Mouse (Mus musculus) layer of hippocampus, postnatal 36 days (tissue): Measurements from ENCODE around the gene Slc23a2. TPM values are rescaled to one million over a fixed set of nuclear protein-coding genes. Genes with fewer than 3 reads are reported as not detected.

Experiments
- DNase-seq, 2 experiments: peaks; one replicate each; pipeline ENCODE4 v3.0.0; 2022
- total RNA-seq, 2 experiments: library from RNA; stranded (reverse); gene quantifications; 2 replicates each; pipeline ENCODE4 v1.2.3; 2021

Gene Slc23a2
- total RNA-seq, 2 experiments from 2014 or later = 94.4 to 98.1 TPM

DNA sequence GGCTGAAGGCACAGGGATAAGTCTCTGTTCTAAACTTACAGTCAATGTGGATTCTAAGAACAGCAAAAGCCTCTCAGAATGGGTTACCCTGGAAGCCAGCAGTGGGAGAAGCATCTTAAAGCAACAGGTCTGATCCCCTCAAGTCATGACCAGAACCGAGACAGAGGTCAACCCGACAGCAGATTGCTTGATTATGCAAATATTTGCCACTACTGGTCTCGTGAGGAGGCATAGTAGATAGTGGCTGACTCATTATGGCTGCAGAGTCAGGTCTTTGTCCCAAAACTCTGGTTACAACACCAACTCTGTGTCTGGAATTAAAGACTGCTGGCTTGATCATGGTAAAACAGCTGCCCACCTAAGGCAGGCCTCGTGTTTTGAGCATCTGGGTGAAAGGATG lies 126.8 kb downstream of the Slc23a2 start:
- DNase-seq = no peak

DNA sequence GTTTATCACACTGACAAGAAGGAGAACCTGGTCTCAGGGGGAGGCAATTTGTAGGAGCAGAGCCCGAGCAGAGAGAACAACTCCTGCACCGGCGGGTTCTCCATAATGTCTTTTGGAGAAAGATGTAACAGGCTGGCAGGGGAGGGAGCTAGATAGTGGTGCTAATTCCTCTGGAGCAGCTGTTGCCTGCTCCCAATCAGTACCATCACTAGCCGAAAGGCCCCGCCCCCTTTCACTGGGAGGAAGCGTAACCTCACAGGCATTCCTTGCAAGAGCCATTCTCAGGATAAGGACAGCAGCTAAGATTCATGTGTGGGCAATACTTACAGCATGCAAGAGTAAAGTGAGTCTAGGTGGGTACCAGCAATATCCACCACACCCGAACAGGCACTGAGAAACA lies 127.3 kb downstream of the Slc23a2 start:
- DNase-seq = no peak

DNA sequence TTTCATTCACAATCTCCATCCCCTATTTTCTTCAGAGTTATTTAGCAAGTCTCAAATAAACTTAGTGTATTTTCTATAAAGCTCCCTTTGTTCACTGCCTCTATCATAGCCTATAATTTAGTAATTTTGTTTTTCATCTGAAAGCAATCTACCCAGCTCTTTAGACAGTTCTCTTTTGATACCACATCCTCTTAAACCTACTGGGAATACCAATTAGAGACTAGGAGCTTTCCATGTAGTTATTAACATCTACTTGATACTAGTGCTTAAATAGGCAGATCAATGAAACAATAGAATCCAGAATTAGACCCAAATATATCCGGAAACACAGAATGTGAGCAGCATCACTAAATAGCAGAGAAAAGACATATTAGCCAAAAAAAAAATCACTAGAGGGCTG lies 128.9 kb downstream of the Slc23a2 start:
- DNase-seq = no peak

DNA sequence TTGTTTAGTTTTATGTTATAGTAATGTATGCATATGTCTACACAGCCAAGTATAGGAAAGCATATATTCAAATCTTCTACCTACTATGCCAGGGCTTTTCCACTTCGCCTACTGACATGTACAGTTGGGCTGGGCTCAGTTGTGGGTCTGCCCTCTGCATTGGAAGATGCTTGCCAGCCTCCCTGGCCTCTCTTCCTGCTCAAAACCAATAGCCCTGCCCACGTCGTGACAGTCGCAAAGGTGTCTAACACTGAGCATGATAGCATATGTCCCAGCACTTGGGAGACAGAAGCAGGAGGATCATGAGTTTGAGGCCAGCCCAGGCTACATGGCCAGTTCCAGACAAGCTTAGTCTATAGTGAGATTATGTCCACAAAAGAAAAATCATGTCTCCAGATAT lies 131.8 kb downstream of the Slc23a2 start:
- DNase-seq = no peak

DNA sequence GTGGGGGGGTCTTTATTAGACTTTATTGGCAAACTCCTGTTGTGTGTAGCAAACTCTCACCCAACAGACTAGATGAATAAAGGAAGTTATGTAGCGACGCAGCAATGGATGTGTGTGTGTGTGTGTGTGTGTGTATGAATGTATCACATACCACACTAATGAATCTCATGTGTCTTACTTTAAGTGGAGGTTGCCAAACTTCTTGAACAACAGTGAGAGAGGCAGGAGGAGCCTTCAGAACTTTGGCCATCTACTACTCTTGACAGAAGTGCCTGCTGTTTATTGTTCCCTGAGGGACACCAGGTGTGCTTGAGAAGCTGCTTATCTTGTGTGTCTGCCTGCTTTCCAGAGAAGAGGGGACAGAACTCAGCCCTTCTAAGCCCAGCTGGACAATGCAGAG lies 134.1 kb downstream of the Slc23a2 start:
- DNase-seq = no peak

DNA sequence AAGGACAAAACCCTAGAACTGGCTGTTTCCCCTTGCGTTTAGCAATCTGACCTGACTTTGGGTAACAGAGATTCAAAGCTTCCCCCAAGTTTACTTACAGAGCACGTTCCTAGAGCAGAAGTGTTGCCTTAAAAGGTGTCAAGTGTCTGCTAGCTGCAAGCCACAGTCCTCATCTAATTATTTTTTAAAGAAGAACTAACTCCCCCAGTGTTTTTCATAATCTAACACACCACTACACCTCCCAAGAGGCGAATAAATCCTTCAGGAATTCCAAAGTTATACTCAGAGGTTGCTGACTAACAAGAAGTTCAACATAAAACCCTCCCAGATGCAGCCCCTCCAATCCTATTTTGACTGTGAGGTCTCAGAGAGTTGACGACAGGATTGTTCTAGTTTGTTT lies 136.7 kb downstream of the Slc23a2 start:
- DNase-seq = no peak

DNA sequence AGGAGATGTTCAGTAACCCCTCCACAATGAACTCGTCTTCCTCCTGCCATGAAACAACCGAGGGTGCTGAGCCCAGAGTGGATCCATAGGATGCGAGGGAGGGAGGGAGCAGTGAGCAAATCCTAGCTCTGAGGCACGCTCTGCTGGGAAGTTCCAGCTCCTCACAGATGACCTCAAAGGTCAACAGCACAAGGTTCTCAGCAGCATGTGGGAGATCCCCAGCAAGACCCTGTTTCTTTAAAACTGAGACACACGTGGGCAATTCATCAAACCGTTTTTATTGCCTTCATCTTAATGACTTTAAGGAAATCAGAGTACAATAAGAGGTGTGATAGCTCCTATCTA lies 137.5 kb downstream of the Slc23a2 start:
- DNase-seq = no peak

DNA sequence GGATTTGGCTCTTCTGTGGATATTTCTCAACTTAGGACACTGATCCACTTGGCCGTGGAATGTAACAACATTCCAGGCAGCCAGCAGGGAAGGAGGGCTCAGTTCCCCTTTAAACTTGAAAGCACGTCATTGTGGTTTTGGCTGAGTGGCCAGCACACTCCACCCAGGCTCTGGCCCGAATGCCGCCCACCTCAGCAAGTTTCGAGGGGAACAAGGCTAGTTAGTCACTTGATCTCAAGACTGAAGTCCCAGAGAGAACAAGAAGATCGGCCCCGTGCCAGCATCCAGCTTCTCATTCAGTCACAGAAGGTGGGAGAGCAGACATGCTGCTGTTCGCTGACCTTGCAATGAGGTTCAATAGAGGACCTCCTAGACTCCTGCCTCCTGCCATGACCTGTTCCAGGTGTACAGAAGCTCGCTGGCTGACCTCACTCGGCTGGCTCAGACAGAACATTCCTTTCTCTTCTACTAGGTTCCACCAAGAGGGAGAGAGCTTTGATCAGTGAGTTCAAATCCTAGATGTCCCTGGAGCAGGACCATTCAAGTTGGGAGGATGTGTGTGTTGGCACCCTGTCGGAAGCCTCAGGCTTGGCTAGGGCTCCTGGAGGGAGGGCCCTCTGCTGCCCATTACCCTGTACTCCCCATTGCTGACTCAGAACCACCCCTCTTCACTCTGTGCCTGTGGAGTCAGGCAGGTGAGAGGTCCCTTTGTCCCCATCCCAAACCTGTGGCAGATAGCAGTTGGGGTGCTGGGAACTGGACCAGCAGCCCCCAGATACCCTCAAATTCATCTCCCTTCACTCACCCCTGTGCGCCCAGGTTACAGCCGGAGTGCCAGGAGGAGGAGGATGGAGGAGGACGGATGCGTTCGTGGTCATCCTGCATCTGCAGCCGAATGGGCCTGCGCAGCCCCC lies 138.1 kb downstream of the Slc23a2 start:
- no peak for DNase-seq

DNA sequence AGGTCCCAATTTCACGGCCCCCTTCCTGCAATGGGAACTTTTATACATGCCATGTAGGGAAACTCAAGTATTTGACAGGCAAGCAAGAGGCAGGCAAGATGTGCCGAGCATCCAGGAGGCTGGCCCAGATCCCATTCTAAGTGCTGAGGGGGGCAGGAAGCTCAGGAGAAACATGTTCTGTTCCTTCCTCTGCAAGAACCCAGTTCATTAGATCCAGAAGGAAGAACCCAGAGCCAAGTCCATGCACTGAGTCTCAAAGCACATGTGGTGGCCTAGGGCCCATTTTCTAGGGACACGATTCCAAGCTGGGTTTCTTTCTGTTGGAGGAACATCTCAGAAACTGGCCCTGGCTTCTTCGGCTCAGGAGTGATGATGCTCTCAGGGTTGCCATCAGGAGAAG lies 139.5 kb downstream of the Slc23a2 start:
- no peak for DNase-seq

DNA sequence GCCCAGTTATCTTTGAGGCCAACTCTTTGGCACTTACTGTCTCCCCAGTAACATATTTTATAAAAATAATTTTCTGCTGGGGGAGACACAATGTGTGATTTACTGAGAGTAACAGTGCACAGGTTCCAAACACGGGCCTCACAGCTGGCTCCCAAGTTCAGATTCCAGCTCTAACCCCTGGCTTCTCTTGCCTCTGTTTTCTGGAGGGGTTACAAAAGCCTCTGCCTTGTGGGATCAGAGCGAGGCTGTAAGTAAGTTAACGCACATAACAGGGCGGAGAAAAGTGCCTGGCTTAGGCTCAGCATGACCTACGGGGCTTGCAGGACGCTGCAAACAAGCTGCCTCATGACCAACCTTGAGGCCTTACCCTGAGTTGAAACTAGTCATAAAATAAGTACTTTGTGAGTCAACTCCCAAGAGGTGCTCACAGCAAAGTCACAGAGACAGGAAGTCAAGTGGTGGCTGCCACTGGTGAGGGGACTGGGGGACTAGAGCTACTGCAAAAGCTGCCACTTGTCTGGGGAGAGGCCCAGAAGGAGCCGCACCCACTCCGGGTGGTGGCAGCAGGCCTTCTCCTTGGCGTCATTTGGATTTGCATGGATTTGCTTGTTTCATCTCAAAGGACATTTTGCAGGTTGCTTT lies 140.3 kb downstream of the Slc23a2 start:
- no peak for DNase-seq

DNA sequence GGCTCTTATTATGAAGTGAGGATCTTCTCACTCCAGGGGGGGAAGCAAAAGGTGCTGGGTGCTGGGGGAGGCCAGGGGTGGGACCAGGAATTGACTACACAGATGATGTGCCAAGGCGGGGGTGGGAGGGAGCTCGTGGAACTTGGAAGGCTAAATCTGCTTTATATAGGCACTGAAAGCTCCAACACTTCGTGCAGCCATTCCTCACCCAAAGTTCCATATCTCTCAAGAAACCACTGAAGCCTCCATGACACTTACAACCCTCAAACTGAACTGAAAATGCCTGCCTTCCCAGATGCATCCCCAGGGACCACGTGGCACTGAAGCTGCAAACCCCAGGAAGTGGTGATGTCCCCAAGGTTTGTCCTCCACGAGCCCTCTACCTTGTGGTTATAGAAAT lies 141.0 kb downstream of the Slc23a2 start:
- DNase-seq = no peak

Other genes starting within 250 kb of the Slc23a2 start
- gene Prnp, start 235.2 kb downstream of the Slc23a2 start, total RNA-seq = 100 to 1,000 TPM; 922 to 985 TPM
- not detected for gene Prn, start 235.2 kb downstream of the Slc23a2 start, total RNA-seq
- under 1 TPM; 0.13 to 0.25 TPM for gene Prnd, start 194.2 kb downstream of the Slc23a2 start, total RNA-seq
- 10 to 100 TPM; 37.2 to 39.4 TPM for gene Rassf2, start 114.8 kb downstream of the Slc23a2 start, total RNA-seq
- gene Tmem230, start 102.7 kb upstream of the Slc23a2 start, total RNA-seq = 10 to 100 TPM; 31.7 to 32.2 TPM
- 10 to 100 TPM; 47.3 to 52.9 TPM for gene Pcna, start 108.2 kb upstream of the Slc23a2 start, total RNA-seq
- 100 to 1,000 TPM; 255 to 262 TPM for gene Cds2, start 118.0 kb upstream of the Slc23a2 start, total RNA-seq
- gene Prokr2, start 240.3 kb upstream of the Slc23a2 start, total RNA-seq = 1 to 10 TPM; 2.2 to 2.4 TPM